Mouse (Mus musculus) CH12.LX (cell line): Measurements from ENCODE around the gene Mmd. TPM values are rescaled to one million over a fixed set of nuclear protein-coding genes. Genes with fewer than 3 reads are reported as not detected.

ENCODE experiments used
- DNase-seq: peaks from one replicate; pipeline ENCODE4 v3.0.0-alpha.2; 2013; ENCODE audit errors: extremely low read depth
- H3K27ac ChIP-seq: 2 replicates; pipeline ENCODE4 v1.5.1; 2012; ENCODE audit warnings: low read depth, mild to moderate bottlenecking, control low read depth, moderate library complexity; ENCODE audit not compliant: insufficient read depth
- H3K27me3 ChIP-seq: replicated peaks from 2 replicates; pipeline ENCODE3; 2012; ENCODE audit warnings: inconsistent platforms
- H3K36me3 ChIP-seq, 2 experiments: replicated peaks in 1 of 2; 2 replicates each; pipeline versions ENCODE3 to v1.6.1; 2012; ENCODE audit warnings: inconsistent platforms in 1 of 2, low read length in 1 of 2, mild to moderate bottlenecking in 1 of 2, mixed read lengths in 1 of 2, moderate library complexity in 1 of 2; ENCODE audit not compliant: control insufficient read depth in 1 of 2, insufficient read depth in 1 of 2
- H3K4me1 ChIP-seq, 2 experiments: 2 replicates each; pipeline ENCODE4 v1.6.1; 2012; ENCODE audit warnings: inconsistent platforms in 1 of 2, moderate library complexity in 1 of 2; ENCODE audit not compliant: insufficient read depth in 2 of 2, control insufficient read depth in 1 of 2
- H3K4me2 ChIP-seq: 2 replicates; pipeline ENCODE4 v1.6.1; 2012; ENCODE audit warnings: low read depth, mild to moderate bottlenecking, control low read depth; ENCODE audit not compliant: poor library complexity, insufficient read depth, severe bottlenecking
- H3K4me3 ChIP-seq, 3 experiments: fragments of 150-350 bp in 1 of 3; sonication (generic) in 1 of 3; replicated peaks in 1 of 3; 2 replicates each; pipeline versions ENCODE3 to v1.5.1; 2011 to 2012; ENCODE audit warnings: low read depth in 2 of 3, low read length in 2 of 3, mild to moderate bottlenecking in 2 of 3, moderate library complexity in 2 of 3, control low read depth in 1 of 3, improper control_type of control experiment in 1 of 3, inconsistent platforms in 1 of 3, mixed read lengths in 1 of 3; ENCODE audit not compliant: poor library complexity in 1 of 3
- H3K79me2 ChIP-seq: replicated peaks from 2 replicates; pipeline ENCODE4 v1.6.1; 2012; ENCODE audit warnings: mild to moderate bottlenecking, moderate library complexity; ENCODE audit not compliant: control insufficient read depth, poor library complexity, insufficient read depth, severe bottlenecking; ENCODE audit errors: extremely low read depth
- H3K9ac ChIP-seq: 2 replicates; pipeline ENCODE4 v1.6.1; 2012; ENCODE audit warnings: low read depth, mild to moderate bottlenecking, control low read depth, moderate library complexity; ENCODE audit not compliant: insufficient read depth
- H3K9me3 ChIP-seq: replicated peaks from 2 replicates; pipeline ENCODE3; 2012; ENCODE audit warnings: low read length, inconsistent platforms, mixed read lengths
- CTCF ChIP-seq, 2 experiments: IDR thresholded peaks in 1 of 2; conservative IDR thresholded peaks in 1 of 2; 2 replicates each; pipeline ENCODE4 v1.5.1; 2011 to 2012; ENCODE audit warnings: low read depth in 2 of 2, low read length in 2 of 2, improper control_type of control experiment in 1 of 2, inconsistent platforms in 1 of 2, mild to moderate bottlenecking in 1 of 2, moderate library complexity in 1 of 2
- MEF2A ChIP-seq: IDR thresholded peaks from 2 replicates; pipeline ENCODE4 v1.6.1; 2014; ENCODE audit warnings: low read depth, mild to moderate bottlenecking, inconsistent platforms, low read length, improper control_type of control experiment, borderline replicate concordance
- MYC ChIP-seq: IDR thresholded peaks from 2 replicates; pipeline ENCODE4 v1.6.1; 2011; ENCODE audit warnings: low read depth, mild to moderate bottlenecking, improper control_type of control experiment, low read length
- NRF1 ChIP-seq: IDR thresholded peaks from 2 replicates; pipeline ENCODE4 v1.6.1; 2014; ENCODE audit warnings: low read depth, mild to moderate bottlenecking, inconsistent platforms, low read length, improper control_type of control experiment, moderate library complexity
- RCOR1 ChIP-seq: conservative IDR thresholded peaks from 2 replicates; pipeline ENCODE4 v1.6.1; 2012; ENCODE audit warnings: low read depth, mild to moderate bottlenecking, inconsistent platforms, low read length, improper control_type of control experiment
- SMC3 ChIP-seq: IDR thresholded peaks from 2 replicates; pipeline ENCODE4 v1.6.1; 2011; ENCODE audit warnings: low read depth, low read length, improper control_type of control experiment
- ZC3H11A ChIP-seq: IDR thresholded peaks from 2 replicates; pipeline ENCODE4 v1.6.1; 2012; ENCODE audit warnings: low read depth, mild to moderate bottlenecking, inconsistent platforms, low read length, improper control_type of control experiment
- dilution Hi-C: fragments of 300-500 bp; cut with MboI; formaldehyde crosslinking; loops from 2 replicates; pipeline ENCODE4 v1.14.3; 2020; ENCODE audit warnings: low sequenced_read_pairs; ENCODE audit not compliant: extremely low pct_unique_long_range_greater_than_20kb, extremely low pct_ligation_motif_present
- in situ Hi-C: fragments of 300-500 bp; cut with MboI; formaldehyde crosslinking; loops from 3 replicates; pipeline ENCODE4 v1.14.3; 2019; ENCODE audit warnings: low sequenced_read_pairs, low pct_ligation_motif_present, low pct_unique_long_range_greater_than_20kb, mixed read lengths
- polyA plus RNA-seq: library from polyadenylated mRNA; unstranded; fragments of >175 nt; gene quantifications from 2 replicates; pipeline ENCODE4 v1.2.1, GENCODE M21; 2012; ENCODE audit warnings: low read depth; ENCODE audit not compliant: insufficient read length
- total RNA-seq, 2 experiments: library from RNA; depleted of rRNA; stranded (reverse); fragments of 300-350 nt in 1 of 2; fragments of >200 nt in 1 of 2; gene quantifications; 2 replicates each; pipeline ENCODE4 v1.2.3; 2012 to 2014

Mmd gene
- total and polyA plus RNA-seq, 3 experiments = 10.3 to 60.4 (median 39.8) TPM

- Histone ChIP-seq H3K4me1 (no peaks in the 10 kb centered on the region), H3K9ac (no peak overlapping the region), H3K4me3 (no peak overlapping the region), H3K4me2 (no peak overlapping the region), H3K27me3 (no peaks in the 10 kb centered on the region), H3K9me3 (no peaks in the 10 kb centered on the region), H3K79me2 (no peaks in the 10 kb centered on the region), H3K36me3 (no peaks in the 10 kb centered on the region), H3K27ac (no peak overlapping the region)
- TF ChIP-seq CTCF (conservative IDR thresholded peaks at IDR 0.05 in 1 of 2, IDR thresholded peaks at IDR 0.05 in 1 of 2; ENCODE audit: low read depth in 2 of 2, low read length in 2 of 2) = no peak
- no peak for TF ChIP-seq RCOR1
- TF ChIP-seq ZC3H11A = no peak
- TF ChIP-seq NRF1 = no peak
- no peak for DNase-seq
- in situ Hi-C loops (no loop called here), dilution Hi-C loops (no loop called here)
Observed at GRCm38 (mm10) chr11:90326146-90326545, 76.9 kb downstream of the Mmd start.

GRCm38 (mm10) chr11:90326836-90327235, 77.6 kb downstream of the Mmd start:
- H3K79me2 ChIP-seq = no peaks in the 10 kb centered on the region
- H3K9me3 ChIP-seq = no peaks in the 10 kb centered on the region
- H3K4me2 ChIP-seq = no peak overlapping the region
- no peak overlapping the region for H3K27ac ChIP-seq
- dilution Hi-C loops = no loop called here
- H3K4me1 ChIP-seq = no peaks in the 10 kb centered on the region
- no peak for DNase-seq
- no peaks in the 10 kb centered on the region for H3K27me3 ChIP-seq
- no peak overlapping the region for H3K9ac ChIP-seq
- in situ Hi-C loops = no loop called here
- no peaks in the 10 kb centered on the region for H3K36me3 ChIP-seq
- TF ChIP-seq NRF1 (no peak), SMC3 (no peak), MYC (no peak), MEF2A (no peak)
- H3K4me3 ChIP-seq = no peak overlapping the region

Other genes starting within 250 kb of the Mmd start
- 23.0 and 24.6 TPM in 2 replicates for gene Pctp, start 246.6 kb upstream of the Mmd start, total RNA-seq (2012; rRNA removed)
- gene Pctp, start 246.6 kb upstream of the Mmd start, total RNA-seq (2014; rRNA removed) = 26.0 and 28.0 TPM in 2 replicates
- 31.5 and 31.8 TPM in 2 replicates for gene Pctp, start 246.6 kb upstream of the Mmd start, polyA plus RNA-seq
- 0.17 and 0.30 TPM in 2 replicates for gene Tmem100, start 219.1 kb upstream of the Mmd start, total RNA-seq (2012; rRNA removed)
- gene Tmem100, start 219.1 kb upstream of the Mmd start, total RNA-seq (2014; rRNA removed) = 1.0 and 1.2 TPM in 2 replicates
- gene Tmem100, start 219.1 kb upstream of the Mmd start, polyA plus RNA-seq = 3.5 and 3.6 TPM in 2 replicates
- 3.0 and 4.4 TPM in 2 replicates for gene Gm45716, start 61.8 kb upstream of the Mmd start, total RNA-seq (2012; rRNA removed)
- 9.4 and 9.9 TPM in 2 replicates for gene Gm45716, start 61.8 kb upstream of the Mmd start, total RNA-seq (2014; rRNA removed)
- 14.7 and 15.9 TPM in 2 replicates for gene Gm45716, start 61.8 kb upstream of the Mmd start, polyA plus RNA-seq
- gene Hlf, start 141.4 kb downstream of the Mmd start, total RNA-seq (2012; rRNA removed) = 0.04 TPM in 1 of 2 replicates, not detected in the other
- 0.05 and 0.08 TPM in 2 replicates for gene Hlf, start 141.4 kb downstream of the Mmd start, total RNA-seq (2014; rRNA removed)
- 0.22 and 0.36 TPM in 2 replicates for gene Hlf, start 141.4 kb downstream of the Mmd start, polyA plus RNA-seq